Comparison of ENCODE assay signal across 23 mouse cellular contexts in genomic region chr2:42008941-42009340, GRCm38 (mm10).
DNase-seq lines count a peak whose midpoint lies in the region; ATAC-seq and TF ChIP-seq lines count a peak whose summit lies in the region.
"Had no signal": no experiment of that assay in that cellular context is flagged by ENCODE, and none has a peak within 500 bp of the region (broad histone marks: within the 10 kb centered on the region; RNA-seq: fewer than 3 reads in every experiment).

No protein-coding gene starts in this region.

- no peak overlapping the region for H3K4me2 ChIP-seq in midbrain, embryonic 13.5 days (replicated peaks)
- no peak overlapping the region for H3K4me2 ChIP-seq in midbrain, embryonic 14.5 days (ENCODE audit: low read length)
- no peak overlapping the region for H3K4me2 ChIP-seq in forebrain, embryonic 13.5 days
- H3K4me2 ChIP-seq in forebrain, postnatal 0 days (ENCODE audit: low read depth), result no peak overlapping the region
- H3K4me2 ChIP-seq: embryonic facial prominence, embryonic 15.5 days; hindbrain, embryonic 14.5 days; intestine, embryonic 15.5 days had no signal

- TF ChIP-seq POLR2A in brain, embryonic 14.5 days (IDR thresholded peaks at IDR 0.05; ENCODE audit: borderline replicate concordance, extremely low read depth, insufficient read depth, insufficient read length, poor library complexity, severe bottlenecking), result no peak

- no peaks in the 10 kb centered on the region for H3K27me3 ChIP-seq in midbrain, embryonic 13.5 days
- no peaks in the 10 kb centered on the region for H3K27me3 ChIP-seq in midbrain, embryonic 14.5 days (ENCODE audit: control insufficient read depth, insufficient read depth, low read length)
- no peaks in the 10 kb centered on the region for H3K27me3 ChIP-seq in forebrain, embryonic 13.5 days
- no peaks in the 10 kb centered on the region for H3K27me3 ChIP-seq in forebrain, postnatal 0 days (ENCODE audit: insufficient read depth, low read length)
- H3K27me3 ChIP-seq: embryonic facial prominence, embryonic 15.5 days; intestine, embryonic 15.5 days had no signal

- no peak overlapping the region for H3K4me3 ChIP-seq in midbrain, embryonic 13.5 days (replicated peaks)
- H3K4me3 ChIP-seq in midbrain, embryonic 14.5 days (replicated peaks; ENCODE audit: low read depth, low read length), result no peak overlapping the region
- no peak overlapping the region for H3K4me3 ChIP-seq in forebrain, embryonic 13.5 days
- H3K4me3 ChIP-seq in forebrain, postnatal 0 days (ENCODE audit: low read depth, low read length), result no peak overlapping the region
- H3K4me3 ChIP-seq: embryonic facial prominence, embryonic 15.5 days; erythroblast, embryonic 14.5 days; gastrocnemius, adult 2 months; heart, embryonic 10.5 days; hindbrain, embryonic 10.5 days; intestine, embryonic 15.5 days had no signal

- no peak overlapping the region for H3K9ac ChIP-seq in midbrain, embryonic 13.5 days (replicated peaks)
- no peak overlapping the region for H3K9ac ChIP-seq in midbrain, embryonic 14.5 days (replicated peaks; ENCODE audit: low read length)
- H3K9ac ChIP-seq in forebrain, embryonic 13.5 days, result no peak overlapping the region
- H3K9ac ChIP-seq in forebrain, postnatal 0 days, result no peak overlapping the region
- H3K9ac ChIP-seq: embryonic facial prominence, embryonic 15.5 days; hindbrain, embryonic 14.5 days; intestine, embryonic 15.5 days had no signal

- no peaks in the 10 kb centered on the region for H3K9me3 ChIP-seq in midbrain, embryonic 13.5 days
- H3K9me3 ChIP-seq in midbrain, embryonic 14.5 days (ENCODE audit: control insufficient read depth, low read length), result no peaks in the 10 kb centered on the region
- H3K9me3 ChIP-seq in forebrain, embryonic 13.5 days (replicated peaks), result no peaks in the 10 kb centered on the region
- no peaks in the 10 kb centered on the region for H3K9me3 ChIP-seq in forebrain, postnatal 0 days (ENCODE audit: low read length)
- H3K9me3 ChIP-seq: embryonic facial prominence, embryonic 15.5 days; heart, embryonic 10.5 days; hindbrain, embryonic 10.5 days; intestine, embryonic 15.5 days had no signal

- DNase-seq in midbrain, embryonic 14.5 days, result no peak
- DNase-seq in brain, embryonic 14.5 days (ENCODE audit: low read depth), result peak; percentile 63
- no peak for DNase-seq in forebrain, postnatal 0 days
- no peak for DNase-seq in gastrocnemius, postnatal 25 days
- DNase-seq in kidney, postnatal 4 days, result no peak
- DNase-seq: adrenal gland, adult 8-10 months; adrenal gland, postnatal 36 days; cerebellum, adult 11 months; cerebellum, adult 8-10 months; cerebellum, postnatal 14 days; embryo, embryonic 11 days; gastrocnemius, adult 2 months; gastrocnemius, postnatal 36 days; heart, adult 11 months; heart, postnatal 10 days had no signal

- no peak overlapping the region for H3K27ac ChIP-seq in midbrain, embryonic 13.5 days
- H3K27ac ChIP-seq in midbrain, embryonic 14.5 days (replicated peaks; ENCODE audit: low read depth, low read length), result no peak overlapping the region
- no peak overlapping the region for H3K27ac ChIP-seq in forebrain, embryonic 13.5 days
- no peak overlapping the region for H3K27ac ChIP-seq in forebrain, postnatal 0 days (ENCODE audit: low read depth, low read length)
- H3K27ac ChIP-seq: embryonic facial prominence, embryonic 15.5 days; gastrocnemius, adult 2 months; heart, embryonic 10.5 days; hindbrain, embryonic 10.5 days; hindbrain, embryonic 14.5 days; intestine, embryonic 15.5 days had no signal

- H3K36me3 ChIP-seq in midbrain, embryonic 13.5 days, result no peaks in the 10 kb centered on the region
- no peaks in the 10 kb centered on the region for H3K36me3 ChIP-seq in midbrain, embryonic 14.5 days (ENCODE audit: control insufficient read depth, insufficient read depth, low read length)
- no peaks in the 10 kb centered on the region for H3K36me3 ChIP-seq in forebrain, embryonic 13.5 days (ENCODE audit: poor library complexity, severe bottlenecking)
- no peaks in the 10 kb centered on the region for H3K36me3 ChIP-seq in forebrain, postnatal 0 days (ENCODE audit: insufficient read depth)
- H3K36me3 ChIP-seq: embryonic facial prominence, embryonic 15.5 days; heart, embryonic 10.5 days; hindbrain, embryonic 10.5 days; intestine, embryonic 15.5 days had no signal

- TF ChIP-seq CTCF in brain, embryonic 14.5 days (IDR thresholded peaks at IDR 0.05; ENCODE audit: borderline replicate concordance, extremely low read depth, insufficient read depth, insufficient read length), result no peak
- TF ChIP-seq CTCF in forebrain, postnatal 0 days (IDR thresholded peaks at IDR 0.05; ENCODE audit: low read depth), result no peak

- WGBS in midbrain, embryonic 13.5 days, result 52% methylated on average over 1 of the region's 1 CpGs
- 62% methylated on average over 1 of the region's 1 CpGs for WGBS in midbrain, embryonic 14.5 days
- 7% methylated on average over 1 of the region's 1 CpGs for WGBS in forebrain, embryonic 13.5 days
- WGBS in forebrain, postnatal 0 days, result 18% methylated on average over 1 of the region's 1 CpGs

- 0 out of 2 replicates have a peak, but pooled peaks have one; percentile 20 for ATAC-seq in midbrain, embryonic 13.5 days
- no peak for ATAC-seq in midbrain, embryonic 14.5 days (ENCODE audit: low FRiP score, low TSS enrichment)
- ATAC-seq in forebrain, embryonic 13.5 days, result peak; percentile 51
- ATAC-seq in forebrain, postnatal 0 days, result 0 out of 2 replicates have a peak, but pooled peaks have one; percentile 12
- ATAC-seq: intestine, embryonic 15.5 days had no signal

- peaks cover 10% of the 10 kb centered on the region for H3K4me1 ChIP-seq in midbrain, embryonic 13.5 days (replicated peaks)
- H3K4me1 ChIP-seq in midbrain, embryonic 14.5 days (ENCODE audit: control insufficient read depth, insufficient read depth, low read length), result peaks cover 4% of the 10 kb centered on the region; the same call in 1 of the 2 replicates
- H3K4me1 ChIP-seq in forebrain, embryonic 13.5 days, result peaks cover 21% of the 10 kb centered on the region
- H3K4me1 ChIP-seq in forebrain, postnatal 0 days (ENCODE audit: insufficient read depth), result 0 out of 2 replicates have a peak, but pooled peaks cover 3% of the 10 kb centered on the region
- H3K4me1 ChIP-seq: embryonic facial prominence, embryonic 15.5 days; intestine, embryonic 15.5 days had no signal
